19 mouse cellular contexts compared by ENCODE assay signal in the genomic region with DNA sequence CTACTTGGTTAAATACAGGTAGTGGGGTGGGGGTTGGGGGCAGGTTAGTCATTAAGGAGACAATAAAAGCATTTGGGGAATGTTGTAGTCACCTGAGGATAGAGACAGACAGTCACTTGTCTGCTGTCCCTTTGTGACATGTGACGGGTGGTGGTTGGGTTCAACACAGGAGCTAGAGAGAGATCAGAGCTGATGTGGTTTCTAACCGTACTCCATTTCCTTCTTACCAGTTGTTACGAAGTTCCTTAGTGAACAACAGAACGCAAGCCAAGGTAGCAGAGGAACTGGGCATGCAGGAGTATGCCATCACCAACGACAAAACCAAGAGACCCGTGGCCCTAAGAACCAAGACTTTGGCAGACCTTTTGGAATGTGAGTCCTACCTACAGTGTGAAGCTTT.
DNase-seq lines count a peak whose midpoint lies in the region; ATAC-seq and TF ChIP-seq lines count a peak whose summit lies in the region.
"Had no signal": no experiment of that assay in that cellular context is flagged by ENCODE, and none has a peak within 500 bp of the region (broad histone marks: within the 10 kb centered on the region; RNA-seq: fewer than 3 reads in every experiment).

No protein-coding gene starts in this region.

- peak; percentile 24 for DNase-seq in thymus, adult 2 months
- no peak for DNase-seq in thymus, postnatal 10 days (ENCODE audit: low spot score in 2 of 2)
- peak; percentile 25 for DNase-seq in thymus, postnatal 14 days
- no peak for DNase-seq in layer of hippocampus, postnatal 10 days (ENCODE audit: low spot score in 2 of 2)
- no peak for DNase-seq in hindbrain, embryonic 14.5 days (ENCODE audit: low spot score)
- DNase-seq: adrenal gland, postnatal 10 days; cerebellum, adult 11 months; cerebellum, adult 9-10 months; cerebellum, postnatal 25 days; gastrocnemius, postnatal 10 days; heart, postnatal 36 days had no signal

- no peak overlapping the region for H3K9ac ChIP-seq in hindbrain, embryonic 14.5 days
- H3K9ac ChIP-seq in midbrain, embryonic 16.5 days (ENCODE audit: low read depth, low read length): no peak overlapping the region
- H3K9ac ChIP-seq: embryonic facial prominence, embryonic 13.5 days; forebrain, embryonic 12.5 days; heart, embryonic 13.5 days had no signal

- H3K36me3 ChIP-seq in thymus, adult 2 months (ENCODE audit: control insufficient read depth, insufficient read depth, low read length): peaks cover 10% of the 10 kb centered on the region; the same call in 1 of the 2 replicates
- peaks cover 66% of the 10 kb centered on the region for H3K36me3 ChIP-seq in hindbrain, embryonic 14.5 days (replicated peaks; ENCODE audit: control insufficient read depth, insufficient read depth)
- H3K36me3 ChIP-seq in midbrain, embryonic 16.5 days (ENCODE audit: control insufficient read depth, insufficient read depth, low read length): peaks cover 25% of the 10 kb centered on the region

- no peak overlapping the region for H3K4me2 ChIP-seq in hindbrain, embryonic 14.5 days (replicated peaks)
- H3K4me2 ChIP-seq in midbrain, embryonic 16.5 days (ENCODE audit: low read length): no peak overlapping the region
- H3K4me2 ChIP-seq: embryonic facial prominence, embryonic 13.5 days; forebrain, embryonic 12.5 days; heart, embryonic 13.5 days had no signal

- WGBS in thymus, adult 2 months: 4% methylated on average over 6 of the region's 6 CpGs
- 95% methylated on average over 6 of the region's 6 CpGs for WGBS in hindbrain, embryonic 14.5 days
- 97% methylated on average over 6 of the region's 6 CpGs for WGBS in midbrain, embryonic 16.5 days

- H3K9me3 ChIP-seq in hindbrain, embryonic 14.5 days (ENCODE audit: control insufficient read depth, low read length): no peaks in the 10 kb centered on the region
- H3K9me3 ChIP-seq in midbrain, embryonic 16.5 days (replicated peaks; ENCODE audit: control insufficient read depth, low read length, poor library complexity, severe bottlenecking): no peaks in the 10 kb centered on the region
- H3K9me3 ChIP-seq: embryonic facial prominence, embryonic 13.5 days; forebrain, embryonic 12.5 days; G1E; heart, embryonic 13.5 days had no signal

- ATAC-seq in granulocyte monocyte progenitor cell, adult 5-6 weeks (replicated peaks; ENCODE audit: poor library complexity, severe bottlenecking): peak; percentile 25
- ATAC-seq in hindbrain, embryonic 14.5 days (ENCODE audit: low FRiP score): no peak
- no peak for ATAC-seq in midbrain, embryonic 16.5 days
- ATAC-seq: forebrain, embryonic 16.5 days; hindbrain, postnatal 0 days had no signal

- H3K27ac ChIP-seq in thymus, adult 2 months (ENCODE audit: control insufficient read depth, insufficient read depth, low read length): 0 out of 2 replicates have a peak overlapping the region, but pooled peaks have one; percentile 25
- no peak overlapping the region for H3K27ac ChIP-seq in hindbrain, embryonic 14.5 days
- H3K27ac ChIP-seq in midbrain, embryonic 16.5 days (ENCODE audit: low read length): no peak overlapping the region
- H3K27ac ChIP-seq: embryonic facial prominence, embryonic 13.5 days; forebrain, embryonic 12.5 days; heart, embryonic 13.5 days; hindbrain, postnatal 0 days had no signal

- no peak for TF ChIP-seq POLR2A in thymus, adult 2 months (IDR thresholded peaks at IDR 0.05; ENCODE audit: control insufficient read depth, extremely low read depth, insufficient read depth, low read length, poor library complexity)

- H3K4me1 ChIP-seq in thymus, adult 2 months (replicated peaks; ENCODE audit: control insufficient read depth, insufficient read depth, low read length): peaks cover 10% of the 10 kb centered on the region
- H3K4me1 ChIP-seq in hindbrain, embryonic 14.5 days (replicated peaks; ENCODE audit: control insufficient read depth, insufficient read depth, low read length): no peaks in the 10 kb centered on the region
- no peaks in the 10 kb centered on the region for H3K4me1 ChIP-seq in midbrain, embryonic 16.5 days (ENCODE audit: control insufficient read depth, insufficient read depth, low read length)
- H3K4me1 ChIP-seq: forebrain, embryonic 12.5 days; heart, embryonic 13.5 days had no signal

- no peak overlapping the region for H3K4me3 ChIP-seq in thymus, adult 2 months (ENCODE audit: control insufficient read depth, insufficient read depth, low read length)
- H3K4me3 ChIP-seq in hindbrain, embryonic 14.5 days (replicated peaks; ENCODE audit: low read length): no peak overlapping the region
- H3K4me3 ChIP-seq in midbrain, embryonic 16.5 days (ENCODE audit: low read depth, low read length): no peak overlapping the region
- H3K4me3 ChIP-seq: embryonic facial prominence, embryonic 13.5 days; forebrain, embryonic 12.5 days; heart, embryonic 13.5 days had no signal

- TF ChIP-seq CTCF in thymus, adult 2 months (IDR thresholded peaks at IDR 0.05; ENCODE audit: borderline replicate concordance, control insufficient read depth, extremely low read depth, insufficient read depth, low read length, poor library complexity): no peak

- no peaks in the 10 kb centered on the region for H3K27me3 ChIP-seq in thymus, adult 2 months (ENCODE audit: control insufficient read depth, insufficient read depth, low read length)
- no peaks in the 10 kb centered on the region for H3K27me3 ChIP-seq in hindbrain, embryonic 14.5 days (ENCODE audit: control insufficient read depth, insufficient read depth, low read length)
- no peaks in the 10 kb centered on the region for H3K27me3 ChIP-seq in midbrain, embryonic 16.5 days (ENCODE audit: control insufficient read depth, insufficient read depth, low read depth, low read length)
- H3K27me3 ChIP-seq: embryonic facial prominence, embryonic 13.5 days; forebrain, embryonic 12.5 days; heart, embryonic 13.5 days had no signal

Comparison
In these comparisons a context has a peak if more than half of its experiments do, and no peak if none do; other contexts are left out.
1. DNase-seq: peak in thymus, adult 2 months (single experiment) and thymus, postnatal 14 days (single experiment); none in thymus, postnatal 10 days (0 of 2), layer of hippocampus, postnatal 10 days (0 of 2) and hindbrain, embryonic 14.5 days (single experiment).